Mouse (Mus musculus): Measurements from ENCODE around the gene Plpp7.

Gene Plpp7

GRCm38 (mm10) chr2:32142368-32142767 lies 47.0 kb downstream of the Plpp7 start:
- DNase-seq, result peak in 1 of 2 experiments; percentile 54

GRCm38 (mm10) chr2:32144633-32145032 lies 49.3 kb downstream of the Plpp7 start:
- no peak for DNase-seq

- DNase-seq, result no peak
These were observed 51.4 kb downstream of the Plpp7 start for GRCm38 (mm10) chr2:32146617-32147162.

GRCm38 (mm10) chr2:32150135-32150534 lies 54.8 kb downstream of the Plpp7 start:
- no peak for DNase-seq

- DNase-seq, result no peak
These were observed 55.2 kb downstream of the Plpp7 start for GRCm38 (mm10) chr2:32150562-32150923.

- peak; percentile 79 to 87 for DNase-seq
These were observed 55.8 kb downstream of the Plpp7 start, which contains the start of gene Prrc2b for GRCm38 (mm10) chr2:32150924-32151659. TSS of gene Prrc2b (plus strand) at chr2:32151082.

- DNase-seq, result peak in 1 of 2 experiments; percentile 40
These were observed 56.5 kb downstream of the Plpp7 start for GRCm38 (mm10) chr2:32151660-32152366.

GRCm38 (mm10) chr2:32152367-32153034 lies 57.2 kb downstream of the Plpp7 start:
- DNase-seq, result no peak

- peak; percentile 61 to 72 for DNase-seq
These were observed 57.9 kb downstream of the Plpp7 start for GRCm38 (mm10) chr2:32153041-32153790.

- no peak for DNase-seq
These were observed 58.4 kb downstream of the Plpp7 start for GRCm38 (mm10) chr2:32153791-32154119.

GRCm38 (mm10) chr2:32154334-32154997 lies 59.1 kb downstream of the Plpp7 start:
- DNase-seq, result no peak

GRCm38 (mm10) chr2:32154998-32155541 lies 59.7 kb downstream of the Plpp7 start:
- DNase-seq, result no peak

GRCm38 (mm10) chr2:32155614-32156013 lies 60.3 kb downstream of the Plpp7 start:
- no peak for DNase-seq

GRCm38 (mm10) chr2:32156645-32157044 lies 61.3 kb downstream of the Plpp7 start:
- DNase-seq, result no peak

GRCm38 (mm10) chr2:32157328-32157727 lies 62.0 kb downstream of the Plpp7 start:
- no peak for DNase-seq

- no peak for DNase-seq
These were observed 63.4 kb downstream of the Plpp7 start for GRCm38 (mm10) chr2:32158616-32159239.

Data from lung, postnatal 4 days (tissue).